ENCODE assay signal across 8 mouse cellular contexts in the genomic region with DNA sequence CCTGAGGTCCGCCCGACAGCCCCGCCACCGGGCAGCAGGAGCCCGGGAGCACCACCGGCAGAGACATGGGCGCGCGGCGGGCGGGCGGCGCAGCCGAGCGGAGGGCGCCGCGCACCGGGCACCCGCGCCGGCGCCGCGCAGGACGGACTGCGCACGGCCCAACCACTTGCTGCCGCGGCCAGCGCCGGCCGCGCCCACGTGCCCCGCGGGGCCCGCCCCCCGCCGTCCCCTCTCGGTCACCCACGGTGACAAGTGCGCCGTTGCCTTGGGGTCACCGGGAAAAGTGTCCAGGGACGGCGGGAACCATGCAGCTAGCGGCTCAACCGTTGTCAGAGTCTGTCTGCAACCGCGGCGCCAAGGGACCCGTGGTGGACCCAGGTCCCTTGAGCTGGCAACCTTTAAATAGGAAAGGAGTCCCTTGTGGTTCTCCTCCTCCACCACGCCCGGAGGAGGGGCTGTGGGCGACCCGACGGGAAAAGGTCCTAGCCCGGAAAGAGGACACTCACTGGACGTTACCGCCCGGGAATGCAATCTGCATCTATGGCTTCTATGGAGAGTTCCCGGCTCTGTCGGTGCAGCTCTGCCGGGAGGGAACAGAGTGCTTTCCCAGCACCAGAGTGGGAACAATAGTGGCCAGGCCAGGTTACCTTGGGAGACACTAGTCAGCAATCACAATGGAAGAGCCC. TPM values are rescaled to one million over a fixed set of nuclear protein-coding genes. Genes with fewer than 3 reads are reported as not detected.
DNase-seq lines count a peak whose midpoint lies in the region; ATAC-seq and TF ChIP-seq lines count a peak whose summit lies in the region.

A gene (minus strand): TSS at position 149 of the 686 bp plus-strand sequence.

- H3K9ac ChIP-seq in forebrain, postnatal 0 days, result peak within 1 kb of the TSS; percentile 68
- H3K9ac ChIP-seq in hindbrain, embryonic 11.5 days (ENCODE audit: low read depth, low read length), result peak within 1 kb of the TSS; percentile 72
- H3K9ac ChIP-seq in midbrain, embryonic 14.5 days (replicated peaks; ENCODE audit: low read length), result peak within 1 kb of the TSS; percentile 81

- intact Hi-C loops in left cerebral cortex, postnatal 25 days (cut with DNase I), result loop anchor here (5.0 kb wide), 1 partner anchor 71 kb away; no protein-coding TSS in a partner anchor

- H3K9me3 ChIP-seq in forebrain, postnatal 0 days (ENCODE audit: low read length), result no peaks in the 10 kb centered on the region
- no peaks in the 10 kb centered on the region for H3K9me3 ChIP-seq in hindbrain, embryonic 11.5 days (ENCODE audit: control insufficient read depth, low read length)
- no peaks in the 10 kb centered on the region for H3K9me3 ChIP-seq in midbrain, embryonic 14.5 days (ENCODE audit: control insufficient read depth, low read length)

- H3K4me3 ChIP-seq in forebrain, postnatal 0 days (ENCODE audit: low read depth, low read length), result peak within 1 kb of the TSS; percentile 74
- H3K4me3 ChIP-seq in hindbrain, embryonic 11.5 days (ENCODE audit: low read depth, low read length), result peak within 1 kb of the TSS; percentile 55
- H3K4me3 ChIP-seq in midbrain, embryonic 14.5 days (replicated peaks; ENCODE audit: low read depth, low read length), result peak within 1 kb of the TSS; percentile 56

- peaks cover 5% of the 10 kb centered on the region; the same call in 1 of the 2 replicates for H3K4me1 ChIP-seq in forebrain, postnatal 0 days (ENCODE audit: insufficient read depth)
- H3K4me1 ChIP-seq in hindbrain, embryonic 11.5 days (replicated peaks; ENCODE audit: control insufficient read depth, insufficient read depth, low read length), result no peaks in the 10 kb centered on the region; the same call in 1 of the 2 replicates
- peaks cover 15% of the 10 kb centered on the region for H3K4me1 ChIP-seq in midbrain, embryonic 14.5 days (ENCODE audit: control insufficient read depth, insufficient read depth, low read length)

- H3K36me3 ChIP-seq in forebrain, postnatal 0 days (ENCODE audit: insufficient read depth), result no peaks in the 10 kb centered on the region
- H3K36me3 ChIP-seq in hindbrain, embryonic 11.5 days (ENCODE audit: control insufficient read depth, insufficient read depth, low read length), result no peaks in the 10 kb centered on the region
- H3K36me3 ChIP-seq in midbrain, embryonic 14.5 days (ENCODE audit: control insufficient read depth, insufficient read depth, low read length), result no peaks in the 10 kb centered on the region

- H3K27ac ChIP-seq in forebrain, postnatal 0 days (ENCODE audit: low read depth, low read length), result 0 out of 2 replicates have a peak within 1 kb of the TSS, but pooled peaks have one; percentile 29
- H3K27ac ChIP-seq in hindbrain, embryonic 11.5 days (ENCODE audit: low read depth, low read length), result no peak within 1 kb of the TSS
- H3K27ac ChIP-seq in midbrain, embryonic 14.5 days (replicated peaks; ENCODE audit: low read depth, low read length), result peak within 1 kb of the TSS; percentile 74

- no peak for DNase-seq in cerebellum, adult 9-10 months
- DNase-seq in cerebellum, adult 11 months, result peak; percentile 11
- peak; percentile 54 for DNase-seq in forebrain, postnatal 0 days
- peak; percentile 63 for DNase-seq in hindbrain, embryonic 11.5 days (ENCODE audit: low spot score)
- DNase-seq in left cerebral cortex, postnatal 25 days (ENCODE audit: low spot score in 2 of 2), result peak in 1 of 2 experiments; percentile 44
- DNase-seq in midbrain, embryonic 14.5 days, result peak; percentile 79
- DNase-seq in natural killer cell, adult 2 months (ENCODE audit: low spot score in 2 of 2), result no peak

- WGBS in forebrain, postnatal 0 days, result under 1% methylated on average over 56 of the region's 65 CpGs
- under 1% methylated on average over 56 of the region's 65 CpGs for WGBS in hindbrain, embryonic 11.5 days
- under 1% methylated on average over 61 of the region's 65 CpGs for WGBS in midbrain, embryonic 14.5 days

- no peak for TF ChIP-seq CTCF in forebrain, postnatal 0 days (IDR thresholded peaks at IDR 0.05; ENCODE audit: low read depth)

- ATAC-seq in cerebellum, adult (ENCODE audit: insufficient number of reproducible peaks, low FRiP score, low TSS enrichment), result peak; percentile 29; the same call in 1 of the 2 replicates
- ATAC-seq in forebrain, postnatal 0 days, result peak; percentile 91
- ATAC-seq in hindbrain, embryonic 11.5 days (ENCODE audit: low FRiP score), result peak; percentile 76
- peak; percentile 85 for ATAC-seq in midbrain, embryonic 14.5 days (ENCODE audit: low FRiP score, low TSS enrichment)

- peaks cover 21% of the 10 kb centered on the region for H3K27me3 ChIP-seq in forebrain, postnatal 0 days (ENCODE audit: insufficient read depth, low read length)
- peaks cover 11% of the 10 kb centered on the region; the same call in 1 of the 2 replicates for H3K27me3 ChIP-seq in hindbrain, embryonic 11.5 days (ENCODE audit: control insufficient read depth, insufficient read depth, low read length)
- peaks cover 23% of the 10 kb centered on the region; the same call in 1 of the 2 replicates for H3K27me3 ChIP-seq in midbrain, embryonic 14.5 days (ENCODE audit: control insufficient read depth, insufficient read depth, low read length)

- peak within 1 kb of the TSS; percentile 88 for H3K4me2 ChIP-seq in forebrain, postnatal 0 days (ENCODE audit: low read depth)
- peak within 1 kb of the TSS; percentile 90 for H3K4me2 ChIP-seq in hindbrain, embryonic 11.5 days (replicated peaks; ENCODE audit: low read depth, low read length)
- H3K4me2 ChIP-seq in midbrain, embryonic 14.5 days (ENCODE audit: low read length), result peak within 1 kb of the TSS; percentile 93

RNA-seq across cellular contexts. Expression of the gene that starts here (rescaled TPM):
- total RNA-seq in forebrain, postnatal 0 days (2014; rRNA removed), result 8.2 and 8.4 TPM in 2 replicates
- polyA plus RNA-seq in forebrain, postnatal 0 days (2015; fragmentation: Nextera tagmentation; extraction: Ambion mirVana), result 1.8 and 2.5 TPM in 2 replicates
- 0.77 and 1.7 TPM in 2 replicates for polyA plus RNA-seq in hindbrain, embryonic 11.5 days (2014; fragmentation: Nextera tagmentation; extraction: Ambion mirVana)
- total RNA-seq in left cerebral cortex, postnatal 25 days (2021), result 10 to 100 TPM; 10.2 to 11.5 TPM
- 3.0 and 3.5 TPM in 2 replicates for polyA plus RNA-seq in midbrain, embryonic 14.5 days (2014; fragmentation: Nextera tagmentation; extraction: Ambion mirVana)

Comparison
In these comparisons a context has a peak if more than half of its experiments do, and no peak if none do; other contexts are left out.
1. DNase-seq: peak in cerebellum, adult 11 months (single experiment), forebrain, postnatal 0 days (single experiment), hindbrain, embryonic 11.5 days (single experiment) and midbrain, embryonic 14.5 days (single experiment); none in cerebellum, adult 9-10 months (single experiment) and natural killer cell, adult 2 months (0 of 2).
2. ATAC-seq: peak in every context shown above with its lines; median percentile 91 in forebrain, postnatal 0 days; 85 in midbrain, embryonic 14.5 days; 76 in hindbrain, embryonic 11.5 days; 29 in cerebellum, adult.
3. Peak in every context shown above with its lines, with median percentiles within 50 percentile points of each other: H3K4me2 ChIP-seq, H3K4me3 ChIP-seq and H3K9ac ChIP-seq.